Mouse (Mus musculus) liver, adult 2 months (tissue): ENCODE data around the gene Utp14a. TPM values are rescaled to one million over a fixed set of nuclear protein-coding genes. Genes with fewer than 3 reads are reported as not detected.

Experiments
- DNase-seq: peaks from one replicate; pipeline ENCODE4 v3.0.0-alpha.2; 2011; ENCODE audit warnings: low read depth, low spot score; ENCODE audit errors: extremely low read depth
- H3K27ac ChIP-seq: fragments of 200-500 bp; replicated peaks from 2 replicates; pipeline ENCODE4 v1.5.1; 2012; ENCODE audit warnings: low read depth, mild to moderate bottlenecking, control low read depth, inconsistent platforms, low read length; ENCODE audit not compliant: insufficient read depth
- H3K27me3 ChIP-seq: fragments of 200-500 bp; 2 replicates; pipeline ENCODE4 v1.6.1; 2012; ENCODE audit warnings: mild to moderate bottlenecking, moderate library complexity, low read length, inconsistent platforms; ENCODE audit not compliant: control insufficient read depth, insufficient read depth
- H3K36me3 ChIP-seq: fragments of 200-500 bp; 2 replicates; pipeline ENCODE4 v1.6.1; 2012; ENCODE audit warnings: low read length, inconsistent platforms; ENCODE audit not compliant: control insufficient read depth, insufficient read depth
- H3K4me1 ChIP-seq: fragments of 200-500 bp; 2 replicates; pipeline ENCODE4 v1.6.1; 2011; ENCODE audit warnings: low read length; ENCODE audit not compliant: control insufficient read depth, insufficient read depth
- H3K4me3 ChIP-seq: fragments of 200-500 bp; 2 replicates; pipeline ENCODE4 v1.5.1; 2011; ENCODE audit warnings: low read depth, mild to moderate bottlenecking, control low read depth, low read length, moderate library complexity; ENCODE audit not compliant: insufficient read depth
- H3K79me2 ChIP-seq: fragments of 200-500 bp; 2 replicates; pipeline ENCODE4 v1.6.1; 2012; ENCODE audit warnings: inconsistent platforms, mild to moderate bottlenecking, low read length, moderate library complexity; ENCODE audit not compliant: control insufficient read depth, insufficient read depth
- H3K9ac ChIP-seq: fragments of 200-500 bp; 2 replicates; pipeline ENCODE4 v1.6.1; 2012; ENCODE audit warnings: low read depth, mild to moderate bottlenecking, control low read depth, inconsistent platforms, low read length
- CTCF ChIP-seq: fragments of 200-500 bp; IDR thresholded peaks from 2 replicates; pipeline ENCODE4 v1.5.1; 2011; ENCODE audit warnings: low read depth, low read length, control low read depth
- POLR2A ChIP-seq: fragments of 200-500 bp; IDR thresholded peaks from 2 replicates; pipeline ENCODE4 v1.6.1; 2011; ENCODE audit warnings: low read length, control low read depth; ENCODE audit not compliant: insufficient read depth; ENCODE audit errors: extremely low read depth
- WGBS: fragments of 180-500 bp; shearing (Covaris S2); methylation state at CpG from one replicate; pipeline ENCODE4 v1.1.7; 2018; 5-methylcytosine and 5-hydroxymethylcytosine counted together
- polyA plus RNA-seq: library from polyadenylated mRNA; depleted of rRNA; stranded (reverse); fragments of >200 nt; gene quantifications from 2 replicates; pipeline ENCODE4 v1.2.3, GENCODE M21; 2012
- total RNA-seq: library from RNA; depleted of rRNA; stranded (reverse); fragments of >200 nt; gene quantifications from 2 replicates; pipeline ENCODE4 v1.2.3, GENCODE M21; 2014

Utp14a gene
- total and polyA plus RNA-seq, 2 experiments: 2.2 to 6.7 TPM

DNA sequence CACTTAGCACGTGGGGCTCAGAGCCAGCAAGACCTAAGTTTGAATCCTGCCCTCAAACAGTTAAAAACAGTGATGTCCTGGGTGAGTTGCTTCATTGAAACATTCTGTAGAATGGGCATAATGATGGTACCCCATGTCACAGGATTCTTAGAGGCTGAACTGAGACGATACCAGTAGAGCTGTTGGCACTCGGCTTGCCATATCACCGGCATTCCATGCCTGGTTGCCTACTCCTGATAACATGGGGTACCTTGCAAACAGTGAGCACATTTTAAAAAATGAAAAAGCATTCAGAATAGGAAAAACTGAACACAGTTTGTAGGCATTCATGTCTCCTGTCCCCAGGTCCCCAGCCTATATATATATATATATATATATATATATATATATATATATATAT lies 31.3 kb downstream of the Utp14a start:
- no peak overlapping the region for H3K27ac ChIP-seq
- no peaks in the 10 kb centered on the region for H3K4me1 ChIP-seq
- H3K9ac ChIP-seq: no peak overlapping the region
- no peak for DNase-seq
- WGBS: 91% methylated on average over 4 of the region's 4 CpGs
- no peaks in the 10 kb centered on the region for H3K36me3 ChIP-seq
- TF ChIP-seq CTCF (no peak), POLR2A (no peak)
- no peaks in the 10 kb centered on the region for H3K79me2 ChIP-seq
- H3K4me3 ChIP-seq: no peak overlapping the region
- no peaks in the 10 kb centered on the region for H3K27me3 ChIP-seq

DNA sequence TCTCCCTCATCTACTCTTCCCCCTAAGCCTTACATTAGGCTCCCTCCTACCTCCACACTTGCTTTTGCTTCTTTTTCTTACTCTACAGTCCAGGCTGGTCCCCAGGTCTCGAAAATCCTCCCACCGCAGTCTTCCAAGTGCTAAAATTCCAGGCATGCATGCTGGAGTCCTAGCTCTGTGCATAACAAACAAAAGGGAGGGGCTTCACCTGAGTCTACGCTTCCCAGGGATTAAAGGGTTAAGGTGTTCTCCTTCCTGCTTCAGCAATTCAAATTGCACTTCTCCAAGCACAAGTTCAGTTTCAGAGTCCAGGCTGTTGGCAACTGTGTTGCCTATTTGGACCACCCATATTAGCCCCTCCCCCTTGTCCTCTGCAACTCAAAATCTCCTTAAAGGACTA lies 34.8 kb downstream of the Utp14a start:
- Histone ChIP-seq H3K9ac (no peak overlapping the region), H3K4me1 (no peaks in the 10 kb centered on the region), H3K4me3 (no peak overlapping the region), H3K27ac (no peak overlapping the region), H3K79me2 (no peaks in the 10 kb centered on the region), H3K36me3 (no peaks in the 10 kb centered on the region), H3K27me3 (no peaks in the 10 kb centered on the region)
- TF ChIP-seq POLR2A (no peak), CTCF (no peak)
- peak; percentile 18 for DNase-seq
- 50% methylated on average over 3 of the region's 3 CpGs for WGBS

DNA sequence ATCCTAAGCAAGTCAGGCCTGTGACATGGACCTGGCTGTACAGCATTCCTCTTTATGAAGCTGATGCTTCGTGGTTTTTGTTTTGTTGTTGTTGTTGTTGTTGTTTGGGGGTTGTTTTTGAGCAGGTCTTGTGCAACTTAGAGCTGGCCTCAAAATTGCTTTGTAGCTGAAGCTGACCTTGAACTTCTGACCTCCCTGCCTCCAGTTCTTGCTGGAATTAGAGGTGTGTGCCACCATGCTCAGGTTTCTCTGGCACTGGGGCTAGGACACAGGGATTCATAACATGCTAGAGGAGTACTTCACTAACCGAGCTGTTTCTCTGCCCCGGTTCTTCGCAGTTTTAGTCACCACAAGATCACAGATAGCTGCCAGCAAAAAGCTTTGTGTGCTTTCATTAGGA lies 48.7 kb downstream of the Utp14a start:
- H3K36me3 ChIP-seq: no peaks in the 10 kb centered on the region
- 90% methylated on average over 4 of the region's 4 CpGs for WGBS
- H3K9ac ChIP-seq: no peak overlapping the region
- H3K27me3 ChIP-seq: no peaks in the 10 kb centered on the region
- H3K79me2 ChIP-seq: no peaks in the 10 kb centered on the region
- no peaks in the 10 kb centered on the region for H3K4me1 ChIP-seq
- TF ChIP-seq CTCF: no peak
- TF ChIP-seq POLR2A: no peak
- no peak overlapping the region for H3K27ac ChIP-seq
- no peak for DNase-seq
- H3K4me3 ChIP-seq: no peak overlapping the region

GRCm38 (mm10) chrX:48310706-48311517 lies 54.2 kb downstream of the Utp14a start:
- DNase-seq: no peak
- Histone ChIP-seq H3K79me2 (no peaks in the 10 kb centered on the region), H3K27ac (no peak overlapping the region), H3K9ac (no peak overlapping the region), H3K36me3 (no peaks in the 10 kb centered on the region), H3K4me3 (no peak overlapping the region), H3K4me1 (no peaks in the 10 kb centered on the region), H3K27me3 (no peaks in the 10 kb centered on the region)
- no peak for TF ChIP-seq POLR2A
- TF ChIP-seq CTCF: no peak
- WGBS: 43% methylated on average over 21 of the region's 26 CpGs

GRCm38 (mm10) chrX:48311727-48312126 lies 55.1 kb downstream of the Utp14a start:
- TF ChIP-seq POLR2A (no peak), CTCF (no peak)
- Histone ChIP-seq H3K27ac (no peak overlapping the region), H3K79me2 (no peaks in the 10 kb centered on the region), H3K9ac (no peak overlapping the region), H3K4me3 (no peak overlapping the region), H3K27me3 (no peaks in the 10 kb centered on the region), H3K4me1 (no peaks in the 10 kb centered on the region), H3K36me3 (no peaks in the 10 kb centered on the region)
- 90% methylated on average over 5 of the region's 5 CpGs for WGBS
- DNase-seq: no peak

- Histone ChIP-seq H3K4me3 (peak overlapping the region; percentile 72), H3K27ac (peak overlapping the region; percentile 44), H3K4me1 (no peaks in the 10 kb centered on the region), H3K36me3 (no peaks in the 10 kb centered on the region), H3K9ac (peak overlapping the region; percentile 57), H3K27me3 (no peaks in the 10 kb centered on the region), H3K79me2 (no peaks in the 10 kb centered on the region)
- under 1% methylated on average over 32 of the region's 33 CpGs for WGBS
- DNase-seq: peak; percentile 73
- TF ChIP-seq POLR2A (peak; percentile 39; the same call in 1 of the 2 replicates), CTCF (no peak)
These were observed 57.9 kb downstream of the Utp14a start for GRCm38 (mm10) chrX:48314530-48315079.
